Mouse (Mus musculus): ENCODE data around the gene Bms1.
A peak's percentile ranks its signal among the peaks of the same experiment; 100 is the strongest.

Bms1 gene

GRCm38 (mm10) chr6:118379451-118380167 is 39.7 kb downstream of the Bms1 start:
- H3K27me3 ChIP-seq (ENCODE audit: control insufficient read depth, insufficient read depth, low read length, poor library complexity, severe bottlenecking): no peaks in the 10 kb centered on the region
- H3K36me3 ChIP-seq (ENCODE audit: control insufficient read depth, insufficient read depth, low read length, poor library complexity, severe bottlenecking): peaks cover 13% of the 10 kb centered on the region; the same call in 1 of the 2 replicates
- peak; percentile 67 for DNase-seq (ENCODE audit: low read depth, low spot score)

- H3K36me3 ChIP-seq (ENCODE audit: control insufficient read depth, insufficient read depth, low read length, poor library complexity, severe bottlenecking): 0 out of 2 replicates have a peak, but pooled peaks cover 2% of the 10 kb centered on the region
- no peak for DNase-seq (ENCODE audit: low read depth, low spot score)
Observed at GRCm38 (mm10) chr6:118377611-118378010, 41.7 kb downstream of the Bms1 start.

GRCm38 (mm10) chr6:118376023-118376422 is 43.3 kb downstream of the Bms1 start:
- DNase-seq (ENCODE audit: low read depth, low spot score): no peak
- Histone ChIP-seq H3K36me3 (ENCODE audit: control insufficient read depth, insufficient read depth, low read length, poor library complexity, severe bottlenecking) (no peaks in the 10 kb centered on the region), H3K27me3 (ENCODE audit: control insufficient read depth, insufficient read depth, low read length, poor library complexity, severe bottlenecking) (no peaks in the 10 kb centered on the region)

More at GRCm38 (mm10) chr6:118377611-118378010, 41.7 kb downstream of the Bms1 start:
- no peaks in the 10 kb centered on the region for H3K27me3 ChIP-seq (ENCODE audit: control insufficient read depth, insufficient read depth, low read length, poor library complexity, severe bottlenecking)

GRCm38 (mm10) chr6:118375457-118375856 is 43.8 kb downstream of the Bms1 start:
- Histone ChIP-seq H3K27me3 (ENCODE audit: control insufficient read depth, insufficient read depth, low read length, poor library complexity, severe bottlenecking) (no peaks in the 10 kb centered on the region), H3K36me3 (ENCODE audit: control insufficient read depth, insufficient read depth, low read length, poor library complexity, severe bottlenecking) (no peaks in the 10 kb centered on the region)
- no peak for DNase-seq (ENCODE audit: low read depth, low spot score)

GRCm38 (mm10) chr6:118375026-118375425 is 44.2 kb downstream of the Bms1 start:
- DNase-seq (ENCODE audit: low read depth, low spot score): no peak
- Histone ChIP-seq H3K36me3 (ENCODE audit: control insufficient read depth, insufficient read depth, low read length, poor library complexity, severe bottlenecking) (no peaks in the 10 kb centered on the region), H3K27me3 (ENCODE audit: control insufficient read depth, insufficient read depth, low read length, poor library complexity, severe bottlenecking) (no peaks in the 10 kb centered on the region)

GRCm38 (mm10) chr6:118373294-118373693 is 46.0 kb downstream of the Bms1 start:
- no peaks in the 10 kb centered on the region for H3K27me3 ChIP-seq (ENCODE audit: control insufficient read depth, insufficient read depth, low read length, poor library complexity, severe bottlenecking)
- peak; percentile 34 for DNase-seq (ENCODE audit: low read depth, low spot score)
- no peaks in the 10 kb centered on the region for H3K36me3 ChIP-seq (ENCODE audit: control insufficient read depth, insufficient read depth, low read length, poor library complexity, severe bottlenecking)

GRCm38 (mm10) chr6:118372794-118373193 is 46.5 kb downstream of the Bms1 start:
- Histone ChIP-seq H3K36me3 (ENCODE audit: control insufficient read depth, insufficient read depth, low read length, poor library complexity, severe bottlenecking) (no peaks in the 10 kb centered on the region), H3K27me3 (ENCODE audit: control insufficient read depth, insufficient read depth, low read length, poor library complexity, severe bottlenecking) (no peaks in the 10 kb centered on the region)
- DNase-seq (ENCODE audit: low read depth, low spot score): no peak

- H3K27me3 ChIP-seq (ENCODE audit: control insufficient read depth, insufficient read depth, low read length, poor library complexity, severe bottlenecking): no peaks in the 10 kb centered on the region
- no peak for DNase-seq (ENCODE audit: low read depth, low spot score)
- H3K36me3 ChIP-seq (ENCODE audit: control insufficient read depth, insufficient read depth, low read length, poor library complexity, severe bottlenecking): no peaks in the 10 kb centered on the region
Observed at GRCm38 (mm10) chr6:118367502-118367901, 51.8 kb downstream of the Bms1 start.

GRCm38 (mm10) chr6:118366196-118366595 is 53.1 kb downstream of the Bms1 start:
- H3K36me3 ChIP-seq (ENCODE audit: control insufficient read depth, insufficient read depth, low read length, poor library complexity, severe bottlenecking): no peaks in the 10 kb centered on the region
- H3K27me3 ChIP-seq (ENCODE audit: control insufficient read depth, insufficient read depth, low read length, poor library complexity, severe bottlenecking): no peaks in the 10 kb centered on the region
- DNase-seq (ENCODE audit: low read depth, low spot score): no peak

GRCm38 (mm10) chr6:118365781-118366180 is 53.5 kb downstream of the Bms1 start:
- no peaks in the 10 kb centered on the region for H3K36me3 ChIP-seq (ENCODE audit: control insufficient read depth, insufficient read depth, low read length, poor library complexity, severe bottlenecking)
- DNase-seq (ENCODE audit: low read depth, low spot score): no peak
- H3K27me3 ChIP-seq (ENCODE audit: control insufficient read depth, insufficient read depth, low read length, poor library complexity, severe bottlenecking): no peaks in the 10 kb centered on the region

- DNase-seq (ENCODE audit: low read depth, low spot score): no peak
- no peaks in the 10 kb centered on the region for H3K27me3 ChIP-seq (ENCODE audit: control insufficient read depth, insufficient read depth, low read length, poor library complexity, severe bottlenecking)
Observed at GRCm38 (mm10) chr6:118350342-118350741, 68.9 kb downstream of the Bms1 start.

GRCm38 (mm10) chr6:118348186-118348585 is 71.1 kb downstream of the Bms1 start:
- Histone ChIP-seq H3K27me3 (ENCODE audit: control insufficient read depth, insufficient read depth, low read length, poor library complexity, severe bottlenecking) (no peaks in the 10 kb centered on the region), H3K36me3 (ENCODE audit: control insufficient read depth, insufficient read depth, low read length, poor library complexity, severe bottlenecking) (no peaks in the 10 kb centered on the region)
- no peak for DNase-seq (ENCODE audit: low read depth, low spot score)

More at GRCm38 (mm10) chr6:118350342-118350741, 68.9 kb downstream of the Bms1 start:
- no peaks in the 10 kb centered on the region for H3K36me3 ChIP-seq (ENCODE audit: control insufficient read depth, insufficient read depth, low read length, poor library complexity, severe bottlenecking)

GRCm38 (mm10) chr6:118347291-118347690 is 72.0 kb downstream of the Bms1 start:
- Histone ChIP-seq H3K36me3 (ENCODE audit: control insufficient read depth, insufficient read depth, low read length, poor library complexity, severe bottlenecking) (no peaks in the 10 kb centered on the region), H3K27me3 (ENCODE audit: control insufficient read depth, insufficient read depth, low read length, poor library complexity, severe bottlenecking) (no peaks in the 10 kb centered on the region)
- no peak for DNase-seq (ENCODE audit: low read depth, low spot score)

GRCm38 (mm10) chr6:118341861-118342485 is 77.3 kb downstream of the Bms1 start:
- no peaks in the 10 kb centered on the region for H3K27me3 ChIP-seq (ENCODE audit: control insufficient read depth, insufficient read depth, low read length, poor library complexity, severe bottlenecking)
- no peaks in the 10 kb centered on the region for H3K36me3 ChIP-seq (ENCODE audit: control insufficient read depth, insufficient read depth, low read length, poor library complexity, severe bottlenecking)
- no peak for DNase-seq (ENCODE audit: low read depth, low spot score)

GRCm38 (mm10) chr6:118337660-118338059 is 81.6 kb downstream of the Bms1 start:
- DNase-seq (ENCODE audit: low read depth, low spot score): no peak
- H3K27me3 ChIP-seq (ENCODE audit: control insufficient read depth, insufficient read depth, low read length, poor library complexity, severe bottlenecking): no peaks in the 10 kb centered on the region
- H3K36me3 ChIP-seq (ENCODE audit: control insufficient read depth, insufficient read depth, low read length, poor library complexity, severe bottlenecking): no peaks in the 10 kb centered on the region

All from splenic B cell, adult 2 months (primary cell).